Mouse (Mus musculus) forebrain, embryonic 13.5 days (tissue): ENCODE data around the gene Rdh5. TPM values are rescaled to one million over a fixed set of nuclear protein-coding genes. Genes with fewer than 3 reads are reported as not detected.

Source experiments
- ATAC-seq: fragments of 200-750 bp; cut with Nextera tagmentation; 2 replicates; pipeline ENCODE4 v1.8.0; 2017
- H3K27ac ChIP-seq: fragments of 300-500 bp; sonication (generic); 2 replicates; pipeline ENCODE4 v1.5.1; 2015; ENCODE audit warnings: inconsistent platforms, mild to moderate bottlenecking, moderate library complexity
- H3K27me3 ChIP-seq: fragments of 300-500 bp; sonication (generic); 2 replicates; pipeline ENCODE4 v1.6.1; 2015; ENCODE audit warnings: mild to moderate bottlenecking, inconsistent platforms
- H3K36me3 ChIP-seq: fragments of 300-500 bp; sonication (generic); 2 replicates; pipeline ENCODE4 v1.6.1; 2015; ENCODE audit warnings: mild to moderate bottlenecking, inconsistent platforms; ENCODE audit not compliant: poor library complexity, severe bottlenecking
- H3K4me1 ChIP-seq: fragments of 300-500 bp; sonication (generic); 2 replicates; pipeline ENCODE4 v1.6.1; 2015; ENCODE audit warnings: inconsistent platforms
- H3K4me2 ChIP-seq: fragments of 300-500 bp; sonication (generic); 2 replicates; pipeline ENCODE4 v1.6.1; 2015; ENCODE audit warnings: inconsistent platforms, mild to moderate bottlenecking, moderate library complexity
- H3K4me3 ChIP-seq: fragments of 300-500 bp; sonication (generic); 2 replicates; pipeline ENCODE4 v1.5.1; 2015; ENCODE audit warnings: mild to moderate bottlenecking, inconsistent platforms
- H3K9ac ChIP-seq: fragments of 300-500 bp; sonication (generic); 2 replicates; pipeline ENCODE4 v1.6.1; 2015; ENCODE audit warnings: mild to moderate bottlenecking, inconsistent platforms
- H3K9me3 ChIP-seq: fragments of 300-500 bp; sonication (generic); replicated peaks from 2 replicates; pipeline ENCODE4 v1.6.1; 2016; ENCODE audit warnings: inconsistent platforms
- WGBS: fragments of 180-500 bp; shearing (Covaris S2); methylation state at CpG from one replicate; pipeline ENCODE4 v1.1.7; 2015; 5-methylcytosine and 5-hydroxymethylcytosine counted together
- polyA plus RNA-seq: library from polyadenylated mRNA; unstranded; fragments of >200 nt; fragmentation: Nextera tagmentation; extraction: Ambion mirVana; gene quantifications from 2 replicates; pipeline ENCODE4 v1.2.1, GENCODE M21; 2015

Gene Rdh5
- 10.7 and 16.0 TPM in 2 replicates for polyA plus RNA-seq

- 10% methylated on average over 1 of the region's 1 CpGs for WGBS
- H3K27me3 ChIP-seq = peaks cover 5% of the 10 kb centered on the region; the same call in 1 of the 2 replicates
- H3K27ac ChIP-seq = peak within 1 kb of the TSS; percentile 93
- H3K4me1 ChIP-seq = peaks cover 27% of the 10 kb centered on the region
- H3K9me3 ChIP-seq = no peaks in the 10 kb centered on the region
- ATAC-seq = no peak
- peak within 1 kb of the TSS; percentile 84 for H3K9ac ChIP-seq
- peak within 1 kb of the TSS; percentile 71 for H3K4me2 ChIP-seq
- peaks cover 20% of the 10 kb centered on the region for H3K36me3 ChIP-seq
- peak within 1 kb of the TSS; percentile 81 for H3K4me3 ChIP-seq
Measured at GRCm38 (mm10) chr10:128922822-128923012, at the start of gene Rdh5. Rdh5 (minus strand) TSS chr10:128922888.

DNA sequence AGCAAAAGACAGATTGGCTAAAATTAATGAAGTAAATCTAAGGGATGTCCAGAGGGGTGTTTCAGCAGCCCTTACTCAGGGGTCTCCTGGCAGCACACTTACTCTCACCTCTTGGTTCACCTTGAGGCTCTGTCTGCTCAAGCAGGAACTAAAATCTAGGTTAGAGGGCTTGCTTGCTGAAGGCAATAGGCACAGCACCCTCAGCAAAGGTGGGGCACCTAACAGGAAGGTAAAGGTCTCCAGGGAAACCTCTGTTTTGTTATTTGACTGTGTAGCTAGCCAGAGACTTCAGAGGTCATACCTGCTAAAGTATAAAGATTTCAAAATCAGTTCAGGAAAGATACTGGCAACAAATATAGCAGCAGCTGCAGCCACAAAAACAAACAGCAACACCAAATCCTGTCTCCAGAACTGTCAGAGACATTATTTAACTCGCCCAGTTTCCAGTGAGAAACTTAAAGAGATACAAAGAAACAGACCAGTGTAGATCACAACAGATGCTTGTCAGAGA lies 48.1 kb upstream of the Rdh5 start:
- 39% methylated on average over 1 of the region's 1 CpGs for WGBS
- no peaks in the 10 kb centered on the region for H3K4me1 ChIP-seq
- H3K27ac ChIP-seq = no peak overlapping the region
- no peak overlapping the region for H3K4me2 ChIP-seq
- ATAC-seq = no peak
- H3K27me3 ChIP-seq = no peaks in the 10 kb centered on the region
- H3K4me3 ChIP-seq = no peak overlapping the region
- no peaks in the 10 kb centered on the region for H3K9me3 ChIP-seq
- H3K9ac ChIP-seq = no peak overlapping the region
- H3K36me3 ChIP-seq = no peaks in the 10 kb centered on the region

GRCm38 (mm10) chr10:128968341-128968749 lies 45.7 kb upstream of the Rdh5 start:
- Histone ChIP-seq H3K4me3 (no peak overlapping the region), H3K9ac (no peak overlapping the region), H3K9me3 (no peaks in the 10 kb centered on the region), H3K36me3 (no peaks in the 10 kb centered on the region), H3K4me1 (no peaks in the 10 kb centered on the region), H3K27ac (no peak overlapping the region), H3K27me3 (no peaks in the 10 kb centered on the region), H3K4me2 (no peak overlapping the region)
- WGBS = 44% methylated on average over 1 of the region's 1 CpGs
- ATAC-seq = no peak

DNA sequence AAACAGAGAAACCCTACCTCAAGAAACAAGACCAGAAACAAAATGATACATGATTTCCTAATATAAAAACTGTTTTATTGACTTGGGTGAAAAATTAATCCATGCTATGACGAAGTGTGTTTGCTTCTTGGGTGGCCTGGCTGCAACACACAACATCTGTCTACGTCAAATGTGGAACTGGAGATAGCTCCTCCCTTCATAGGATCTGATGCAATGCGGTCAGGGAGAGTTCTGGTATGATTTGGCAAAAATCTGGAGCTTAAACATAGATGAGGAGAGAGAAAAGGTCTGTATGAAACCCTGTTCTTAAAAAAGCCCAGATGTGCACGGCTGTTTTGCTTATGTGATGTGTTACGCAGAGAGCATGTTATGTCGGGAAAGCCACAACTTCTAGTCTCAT lies 43.2 kb upstream of the Rdh5 start:
- H3K27ac ChIP-seq = no peak overlapping the region
- no peak for ATAC-seq
- no peak overlapping the region for H3K4me2 ChIP-seq
- no peaks in the 10 kb centered on the region for H3K4me1 ChIP-seq
- H3K9me3 ChIP-seq = no peaks in the 10 kb centered on the region
- no peak overlapping the region for H3K9ac ChIP-seq
- H3K4me3 ChIP-seq = no peak overlapping the region
- WGBS = 84% methylated on average over 6 of the region's 6 CpGs
- H3K27me3 ChIP-seq = no peaks in the 10 kb centered on the region
- no peaks in the 10 kb centered on the region for H3K36me3 ChIP-seq

DNA sequence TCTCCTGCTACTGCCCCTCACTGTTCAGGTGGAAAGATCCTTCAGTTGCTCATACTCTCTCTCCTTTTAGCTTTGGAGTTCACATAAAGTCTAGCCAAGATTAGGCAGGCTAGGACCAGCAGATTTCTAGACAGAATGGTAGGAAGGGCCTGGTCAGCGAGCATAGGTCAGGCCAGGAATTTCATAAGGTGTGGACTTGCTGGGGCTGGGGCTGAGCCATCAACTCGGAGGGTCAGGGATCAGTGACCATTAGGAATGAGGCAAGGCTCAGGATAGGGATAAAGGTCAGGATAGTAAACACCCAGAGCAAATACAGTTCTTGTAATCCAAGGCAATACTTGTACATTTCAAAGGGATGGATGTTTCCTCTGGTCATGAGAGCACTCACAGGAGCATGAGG lies 42.3 kb upstream of the Rdh5 start:
- WGBS = 69% methylated on average over 2 of the region's 2 CpGs
- H3K36me3 ChIP-seq = no peaks in the 10 kb centered on the region
- no peak overlapping the region for H3K4me3 ChIP-seq
- H3K4me2 ChIP-seq = no peak overlapping the region
- H3K27me3 ChIP-seq = no peaks in the 10 kb centered on the region
- H3K27ac ChIP-seq = no peak overlapping the region
- H3K4me1 ChIP-seq = no peaks in the 10 kb centered on the region
- ATAC-seq = no peak
- no peak overlapping the region for H3K9ac ChIP-seq
- H3K9me3 ChIP-seq = no peaks in the 10 kb centered on the region

DNA sequence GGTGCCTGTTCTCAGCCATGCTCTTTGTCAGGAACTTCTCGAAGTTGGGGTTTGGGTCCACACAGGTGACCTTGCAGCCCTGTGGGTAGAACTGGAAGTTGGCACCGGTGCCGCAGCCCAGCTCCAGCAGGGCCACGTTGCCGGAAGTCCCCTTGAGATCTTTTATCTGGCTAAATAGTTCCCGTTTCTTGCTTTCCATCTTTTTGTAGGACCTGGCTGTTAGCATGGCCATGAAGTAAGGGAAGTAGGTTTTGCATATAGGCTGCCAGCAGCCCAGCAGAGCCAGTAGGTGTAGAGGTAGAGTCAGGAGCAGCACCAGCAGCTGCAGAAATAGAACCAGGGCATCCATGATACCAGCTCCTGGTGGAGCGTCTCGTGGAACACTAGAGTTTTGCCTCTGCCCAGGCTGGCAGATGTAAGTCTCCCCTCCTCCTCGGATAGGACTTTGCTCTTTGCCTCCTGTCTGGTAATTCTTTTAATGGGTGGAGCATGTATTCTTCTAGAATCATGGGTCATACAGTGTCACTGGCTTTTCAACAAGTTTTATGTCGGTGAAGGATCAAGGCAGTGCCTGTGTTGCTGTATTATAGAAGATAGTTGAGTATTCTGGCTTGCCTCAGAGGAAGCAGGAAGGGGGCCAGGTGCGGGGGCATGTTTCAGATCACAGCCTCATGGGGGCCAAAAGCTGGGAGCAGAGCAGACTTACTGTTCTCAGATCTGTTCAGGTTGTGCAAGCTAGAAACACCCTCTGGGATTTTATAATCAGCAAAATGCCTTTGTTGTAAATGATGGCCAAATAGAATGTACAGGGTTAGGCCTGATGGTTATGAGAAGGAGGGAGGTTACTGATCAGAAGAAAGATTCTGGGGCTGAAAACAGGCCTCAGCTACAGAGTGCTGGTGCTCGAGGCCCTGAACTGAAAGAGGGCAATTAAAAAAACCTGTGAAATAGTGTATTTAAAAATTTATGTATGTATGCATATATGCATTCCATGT lies 38.2 kb upstream of the Rdh5 start, which contains the start of gene Mettl7b:
TSS of gene Mettl7b (minus strand) at position 399 of the 995 bp plus-strand sequence.
- no peak within 1 kb of the TSS for H3K27ac ChIP-seq
- H3K9me3 ChIP-seq = no peaks in the 10 kb centered on the region
- no peak within 1 kb of the TSS for H3K4me2 ChIP-seq
- no peaks in the 10 kb centered on the region for H3K36me3 ChIP-seq
- no peak for ATAC-seq
- H3K4me1 ChIP-seq = no peaks in the 10 kb centered on the region
- 86% methylated on average over 12 of the region's 12 CpGs for WGBS
- no peak within 1 kb of the TSS for H3K9ac ChIP-seq
- H3K4me3 ChIP-seq = no peak within 1 kb of the TSS
- no peaks in the 10 kb centered on the region for H3K27me3 ChIP-seq

GRCm38 (mm10) chr10:128960142-128960541 lies 37.5 kb upstream of the Rdh5 start:
- ATAC-seq = no peak
- Histone ChIP-seq H3K4me2 (no peak overlapping the region), H3K4me3 (no peak overlapping the region), H3K36me3 (no peaks in the 10 kb centered on the region), H3K27ac (no peak overlapping the region), H3K27me3 (no peaks in the 10 kb centered on the region), H3K9me3 (no peaks in the 10 kb centered on the region), H3K4me1 (no peaks in the 10 kb centered on the region), H3K9ac (no peak overlapping the region)
- WGBS = 84% methylated on average over 4 of the region's 4 CpGs

GRCm38 (mm10) chr10:128958340-128958739 lies 35.7 kb upstream of the Rdh5 start:
- Histone ChIP-seq H3K9ac (no peak overlapping the region), H3K36me3 (no peaks in the 10 kb centered on the region), H3K27ac (no peak overlapping the region), H3K9me3 (no peaks in the 10 kb centered on the region), H3K4me3 (no peak overlapping the region), H3K4me2 (no peak overlapping the region), H3K27me3 (no peaks in the 10 kb centered on the region), H3K4me1 (no peaks in the 10 kb centered on the region)
- ATAC-seq = no peak
- WGBS = 83% methylated on average over 10 of the region's 10 CpGs

GRCm38 (mm10) chr10:128950208-128950887 lies 27.7 kb upstream of the Rdh5 start:
- ATAC-seq = no peak
- Histone ChIP-seq H3K4me1 (no peaks in the 10 kb centered on the region), H3K9ac (no peak overlapping the region), H3K9me3 (no peaks in the 10 kb centered on the region), H3K27me3 (no peaks in the 10 kb centered on the region), H3K36me3 (no peaks in the 10 kb centered on the region), H3K4me3 (no peak overlapping the region), H3K4me2 (no peak overlapping the region), H3K27ac (no peak overlapping the region)
- WGBS = 71% methylated on average over 16 of the region's 16 CpGs

DNA sequence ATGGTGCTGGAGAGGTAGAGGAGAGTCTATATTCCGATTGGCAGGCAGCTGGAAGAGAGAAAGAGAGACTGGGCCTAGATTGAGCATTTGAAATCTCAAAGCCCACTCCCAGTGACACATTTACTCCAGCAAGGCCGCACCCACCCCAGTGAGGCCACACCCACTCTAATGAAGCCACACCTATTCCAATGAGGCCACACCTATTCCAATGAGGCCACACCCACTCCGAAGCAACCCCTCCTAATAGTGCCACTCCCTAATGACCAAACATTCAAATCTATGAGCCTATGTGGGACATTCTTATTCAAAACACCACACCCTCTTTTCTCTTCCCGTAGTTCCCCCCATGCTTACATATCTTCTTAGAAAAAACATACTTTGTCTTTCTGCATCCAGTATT lies 24.8 kb upstream of the Rdh5 start:
- H3K36me3 ChIP-seq = no peaks in the 10 kb centered on the region
- H3K4me2 ChIP-seq = no peak overlapping the region
- no peak overlapping the region for H3K9ac ChIP-seq
- 90% methylated on average over 4 of the region's 4 CpGs for WGBS
- H3K4me1 ChIP-seq = no peaks in the 10 kb centered on the region
- no peak for ATAC-seq
- H3K9me3 ChIP-seq = no peaks in the 10 kb centered on the region
- no peaks in the 10 kb centered on the region for H3K27me3 ChIP-seq
- no peak overlapping the region for H3K27ac ChIP-seq
- no peak overlapping the region for H3K4me3 ChIP-seq

DNA sequence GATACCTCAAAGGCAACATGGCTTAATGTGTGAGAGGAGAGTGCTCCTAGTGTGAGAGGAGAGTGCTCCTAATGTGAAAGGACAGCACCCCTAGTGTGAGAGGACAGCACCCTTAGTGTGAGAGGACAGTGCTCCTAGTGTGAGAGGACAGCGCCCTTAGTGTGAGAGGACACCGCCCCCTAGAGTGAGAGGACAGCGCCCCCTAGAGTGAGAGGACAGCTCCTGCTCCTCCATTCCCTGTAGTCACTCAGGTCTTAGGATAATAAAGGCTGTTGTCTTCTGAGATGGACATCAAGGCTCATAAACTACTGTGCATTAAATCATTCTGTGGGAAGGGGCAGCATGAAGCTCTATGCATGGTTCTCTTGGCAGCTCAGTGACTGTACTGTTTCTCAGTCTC lies 23.0 kb upstream of the Rdh5 start:
- Histone ChIP-seq H3K27ac (no peak overlapping the region), H3K9ac (no peak overlapping the region), H3K36me3 (no peaks in the 10 kb centered on the region), H3K27me3 (no peaks in the 10 kb centered on the region), H3K4me3 (no peak overlapping the region), H3K4me1 (no peaks in the 10 kb centered on the region), H3K9me3 (no peaks in the 10 kb centered on the region), H3K4me2 (no peak overlapping the region)
- no peak for ATAC-seq
- WGBS = 24% methylated on average over 3 of the region's 3 CpGs

- 87% methylated on average over 10 of the region's 10 CpGs for WGBS
- H3K27me3 ChIP-seq = peaks cover 20% of the 10 kb centered on the region
- no peak for ATAC-seq
Measured at GRCm38 (mm10) chr10:128940475-128941061, 17.9 kb upstream of the Rdh5 start.

More at GRCm38 (mm10) chr10:128940475-128941061, 17.9 kb upstream of the Rdh5 start:
- H3K4me2 ChIP-seq = no peak overlapping the region
- H3K36me3 ChIP-seq = no peaks in the 10 kb centered on the region
- no peaks in the 10 kb centered on the region for H3K4me1 ChIP-seq
- no peak overlapping the region for H3K27ac ChIP-seq
- H3K9me3 ChIP-seq = no peaks in the 10 kb centered on the region
- no peak overlapping the region for H3K4me3 ChIP-seq
- H3K9ac ChIP-seq = no peak overlapping the region
